Mouse (Mus musculus) heart, postnatal 25 days (tissue): ENCODE measurements around the gene Zfp239. TPM values are rescaled to one million over a fixed set of nuclear protein-coding genes. Genes with fewer than 3 reads are reported as not detected.

Experiments used
- DNase-seq: peaks from one replicate; pipeline ENCODE4 v3.0.0; 2022; ENCODE audit warnings: low spot score
- intact Hi-C: fragments of 180-260 bp; cut with DNase I; formaldehyde crosslinking; loops from one replicate; pipeline ENCODE4 v1.15.1; 2025
- total RNA-seq, 2 experiments: library from RNA; stranded (reverse); gene quantifications; 2 replicates each; pipeline ENCODE4 v1.2.3; 2021

The Zfp239 gene
- total RNA-seq, 2 experiments from 2014 or later: 0.16 to 0.25 TPM

GRCm38 (mm10) chr6:117903836-117904235 lies 41.9 kb downstream of the Zfp239 start:
- intact Hi-C loops: loop anchor here (2.0 kb wide), 2 partner anchors 17 to 23 kb away; no protein-coding TSS in a partner anchor
- no peak for DNase-seq

GRCm38 (mm10) chr6:117905260-117905930 lies 43.5 kb downstream of the Zfp239 start:
- no peak for DNase-seq
- intact Hi-C loops: loop anchor here (2.0 kb wide), 2 partner anchors 15 to 25 kb away; no protein-coding TSS in a partner anchor

GRCm38 (mm10) chr6:117906015-117906531 lies 44.2 kb downstream of the Zfp239 start:
- intact Hi-C loops: no loop called here
- DNase-seq: no peak

GRCm38 (mm10) chr6:117906590-117907271 lies 44.8 kb downstream of the Zfp239 start:
- intact Hi-C loops: no loop called here
- peak; percentile 97 for DNase-seq

GRCm38 (mm10) chr6:117907301-117907978 lies 45.5 kb downstream of the Zfp239 start:
- intact Hi-C loops: no loop called here
- DNase-seq: peak; percentile 74

GRCm38 (mm10) chr6:117907979-117908355 lies 46.1 kb downstream of the Zfp239 start:
- DNase-seq: no peak
- intact Hi-C loops: loop anchor here (1.0 kb wide), 1 partner anchor 8 kb away; no protein-coding TSS in a partner anchor

- intact Hi-C loops: loop anchor here (1.0 kb wide), 1 partner anchor 8 kb away; no protein-coding TSS in a partner anchor
- DNase-seq: no peak
These were observed 46.6 kb downstream of the Zfp239 start for GRCm38 (mm10) chr6:117908424-117908900.

GRCm38 (mm10) chr6:117910120-117910661 lies 48.3 kb downstream of the Zfp239 start:
- DNase-seq: no peak
- intact Hi-C loops: no loop called here

GRCm38 (mm10) chr6:117914541-117914940 lies 52.6 kb downstream of the Zfp239 start:
- no peak for DNase-seq
- intact Hi-C loops: no loop called here

- intact Hi-C loops: loop anchor here (1.0 to 2.0 kb wide), 2 partner anchors 8 to 35 kb away; no protein-coding TSS in a partner anchor
- DNase-seq: no peak
These were observed 54.4 kb downstream of the Zfp239 start for GRCm38 (mm10) chr6:117916205-117916736.

- DNase-seq: peak; percentile 77
- intact Hi-C loops: loop anchor here (1.0 to 2.0 kb wide), 2 partner anchors 9 to 36 kb away; no protein-coding TSS in a partner anchor
These were observed 55.0 kb downstream of the Zfp239 start for GRCm38 (mm10) chr6:117916737-117917426.

GRCm38 (mm10) chr6:117917576-117917975 lies 55.7 kb downstream of the Zfp239 start:
- peak; percentile 54 for DNase-seq
- intact Hi-C loops: loop anchor here (2.0 kb wide), 1 partner anchor 37 kb away; no protein-coding TSS in a partner anchor

GRCm38 (mm10) chr6:117918043-117918442 lies 56.1 kb downstream of the Zfp239 start:
- intact Hi-C loops: no loop called here
- DNase-seq: no peak

- intact Hi-C loops: loop anchor here (1.0 to 5.0 kb wide), 3 partner anchors 16 to 79 kb away; partner anchors contain the start of gene Zfp637
- no peak for DNase-seq
These were observed 59.0 kb downstream of the Zfp239 start for GRCm38 (mm10) chr6:117920659-117921640.

GRCm38 (mm10) chr6:117922041-117922440 lies 60.1 kb downstream of the Zfp239 start:
- intact Hi-C loops: loop anchor here (5.0 kb wide), 1 partner anchor 80 kb away; the partner anchor contains the start of gene Zfp637
- DNase-seq: no peak
